Mouse (Mus musculus) forebrain, embryonic 12.5 days (tissue): ENCODE results near the gene Enpep. TPM values are rescaled to one million over a fixed set of nuclear protein-coding genes. Genes with fewer than 3 reads are reported as not detected.

Experiments used
- ATAC-seq: fragments of 200-750 bp; cut with Nextera tagmentation; 2 replicates; pipeline ENCODE4 v1.8.0; 2017; ENCODE audit warnings: moderate TSS enrichment; ENCODE audit not compliant: low FRiP score
- H3K27ac ChIP-seq: fragments of 300-500 bp; sonication (generic); 2 replicates; pipeline ENCODE4 v1.5.1; 2016; ENCODE audit warnings: mild to moderate bottlenecking
- H3K27me3 ChIP-seq: fragments of 300-500 bp; sonication (generic); 2 replicates; pipeline ENCODE4 v1.6.1; 2016; ENCODE audit warnings: mild to moderate bottlenecking
- H3K36me3 ChIP-seq: fragments of 300-500 bp; sonication (generic); replicated peaks from 2 replicates; pipeline ENCODE4 v1.6.1; 2016; ENCODE audit warnings: mild to moderate bottlenecking
- H3K4me1 ChIP-seq: fragments of 300-500 bp; sonication (generic); 2 replicates; pipeline ENCODE4 v1.6.1; 2016
- H3K4me2 ChIP-seq: fragments of 300-500 bp; sonication (generic); 2 replicates; pipeline ENCODE4 v1.6.1; 2016; ENCODE audit warnings: mild to moderate bottlenecking, moderate library complexity
- H3K4me3 ChIP-seq: fragments of 300-500 bp; sonication (generic); replicated peaks from 2 replicates; pipeline ENCODE4 v1.5.1; 2016; ENCODE audit warnings: mild to moderate bottlenecking
- H3K9ac ChIP-seq: fragments of 300-500 bp; sonication (generic); 2 replicates; pipeline ENCODE4 v1.6.1; 2016; ENCODE audit warnings: mild to moderate bottlenecking
- H3K9me3 ChIP-seq: fragments of 300-500 bp; sonication (generic); 2 replicates; pipeline ENCODE4 v1.6.1; 2016
- WGBS: fragments of 180-500 bp; shearing (Covaris S2); methylation state at CpG from one replicate; pipeline ENCODE4 v1.1.7; 2016; 5-methylcytosine and 5-hydroxymethylcytosine counted together
- polyA plus RNA-seq: library from polyadenylated mRNA; unstranded; fragments of >200 nt; fragmentation: Nextera tagmentation; extraction: Ambion mirVana; gene quantifications from 2 replicates; pipeline ENCODE4 v1.2.1, GENCODE M21; 2016

The Enpep gene
- polyA plus RNA-seq, 1 experiment from 2014 or later = 1.5 TPM

DNA sequence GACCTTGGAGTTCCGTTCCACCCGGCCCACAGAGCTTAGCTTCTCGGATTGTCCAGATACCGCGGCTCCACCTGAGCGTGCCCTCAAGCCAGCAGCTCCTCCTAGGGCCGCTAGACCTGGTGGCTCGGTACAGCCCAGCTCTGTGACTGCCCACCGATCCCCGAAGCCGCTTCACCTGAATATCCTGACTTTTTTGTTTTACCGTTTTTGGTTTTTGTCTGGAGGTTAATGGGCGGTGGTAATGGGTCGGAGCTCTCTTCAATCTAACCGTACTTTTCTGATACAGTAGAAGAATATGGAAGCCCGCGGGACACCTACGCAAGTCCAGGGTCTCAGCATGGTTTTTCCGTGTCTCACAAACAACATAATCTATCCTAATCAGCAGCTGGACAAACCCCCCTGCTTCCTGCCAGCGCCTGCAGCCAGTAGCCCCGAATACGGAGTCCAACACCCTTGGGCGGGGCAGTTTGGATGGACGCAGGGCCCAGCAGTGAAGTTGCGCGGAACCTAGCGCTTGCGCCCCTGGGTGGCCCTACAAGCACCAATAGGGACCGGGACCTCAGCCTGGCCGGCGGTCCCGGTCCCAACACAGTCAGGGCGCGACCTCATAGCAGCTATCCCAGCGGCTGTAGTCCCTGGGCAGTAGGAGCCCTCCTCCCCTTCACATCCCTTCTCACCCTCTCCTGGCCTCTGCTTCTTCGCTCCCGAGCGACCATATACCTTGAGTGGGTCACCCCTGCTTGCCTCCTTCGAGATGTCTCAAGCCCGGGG, 107.5 kb downstream of the Enpep start:
- Histone ChIP-seq H3K27me3 (peaks cover 87% of the 10 kb centered on the region), H3K4me2 (no peak overlapping the region), H3K4me1 (peaks cover 9% of the 10 kb centered on the region), H3K9me3 (no peaks in the 10 kb centered on the region), H3K4me3 (no peak overlapping the region), H3K9ac (no peak overlapping the region), H3K36me3 (no peaks in the 10 kb centered on the region), H3K27ac (no peak overlapping the region)
- WGBS = under 1% methylated on average over 40 of the region's 40 CpGs
- no peak for ATAC-seq

DNA sequence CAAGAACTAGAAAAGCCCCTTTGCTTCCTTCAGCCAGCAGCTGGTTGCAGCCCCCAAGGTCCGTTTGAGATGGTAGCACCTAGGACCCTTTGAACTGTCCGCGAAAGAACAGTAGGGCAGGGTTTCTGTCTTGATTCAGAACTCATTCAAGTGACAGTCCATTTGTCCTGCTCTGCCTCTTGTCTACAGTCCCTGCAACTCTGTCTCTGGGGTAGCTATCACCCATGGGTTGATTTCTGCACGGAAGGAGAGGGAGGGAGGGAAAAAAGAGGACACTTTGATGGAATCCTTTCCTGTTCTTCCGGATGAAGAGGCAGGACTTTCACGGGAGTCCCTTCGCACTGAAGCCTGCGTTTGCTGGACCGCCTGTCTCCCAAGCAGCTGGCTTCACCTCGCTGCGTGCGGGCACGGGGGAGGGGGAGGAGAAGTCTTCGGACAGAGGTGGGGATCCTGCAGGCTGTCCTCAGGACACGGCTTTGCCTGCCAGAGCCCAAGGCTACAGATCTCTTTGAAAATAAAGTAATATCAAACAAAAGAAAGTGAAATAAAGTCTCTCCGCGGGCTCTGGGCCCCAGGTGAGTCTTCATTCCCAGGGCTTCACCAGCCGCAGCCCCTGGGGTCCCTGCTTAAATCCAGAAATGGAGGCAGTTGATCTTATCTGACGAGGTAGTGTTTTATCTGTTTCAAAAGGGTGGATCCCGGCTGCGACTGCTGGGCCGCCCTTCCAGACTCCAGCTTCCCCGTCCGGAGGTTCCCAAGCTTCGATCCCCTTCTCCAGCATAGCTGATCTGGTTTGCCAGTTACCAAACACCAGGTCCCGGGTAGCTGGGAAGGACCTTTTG, 108.3 kb downstream of the Enpep start:
- Histone ChIP-seq H3K4me2 (no peak overlapping the region), H3K9me3 (no peaks in the 10 kb centered on the region), H3K4me3 (no peak overlapping the region), H3K27me3 (peaks cover 90% of the 10 kb centered on the region), H3K36me3 (no peaks in the 10 kb centered on the region), H3K4me1 (peaks cover 9% of the 10 kb centered on the region), H3K9ac (no peak overlapping the region), H3K27ac (no peak overlapping the region)
- no peak for ATAC-seq
- under 1% methylated on average over 26 of the region's 26 CpGs for WGBS

DNA sequence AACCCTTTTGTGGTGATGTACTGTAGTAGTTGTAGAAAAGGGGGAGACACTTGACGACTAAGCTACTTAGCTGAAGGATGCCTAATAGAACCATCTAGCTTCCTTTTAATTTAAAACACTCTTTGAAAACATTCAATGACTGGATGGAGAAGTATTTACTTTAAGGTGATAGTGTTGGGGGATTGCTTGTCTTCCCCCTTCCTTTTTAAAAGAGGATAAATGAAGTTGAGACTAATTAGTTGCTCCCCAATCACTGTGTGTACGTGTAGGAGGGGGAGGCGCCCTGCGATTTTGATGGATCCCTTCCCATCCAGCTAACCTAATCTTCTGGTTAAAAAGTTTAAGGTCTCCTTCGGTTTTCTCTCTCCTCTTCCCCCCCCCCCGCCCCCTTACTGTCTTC, 109.1 kb downstream of the Enpep start:
- 0% methylated on average over 6 of the region's 6 CpGs for WGBS

DNA sequence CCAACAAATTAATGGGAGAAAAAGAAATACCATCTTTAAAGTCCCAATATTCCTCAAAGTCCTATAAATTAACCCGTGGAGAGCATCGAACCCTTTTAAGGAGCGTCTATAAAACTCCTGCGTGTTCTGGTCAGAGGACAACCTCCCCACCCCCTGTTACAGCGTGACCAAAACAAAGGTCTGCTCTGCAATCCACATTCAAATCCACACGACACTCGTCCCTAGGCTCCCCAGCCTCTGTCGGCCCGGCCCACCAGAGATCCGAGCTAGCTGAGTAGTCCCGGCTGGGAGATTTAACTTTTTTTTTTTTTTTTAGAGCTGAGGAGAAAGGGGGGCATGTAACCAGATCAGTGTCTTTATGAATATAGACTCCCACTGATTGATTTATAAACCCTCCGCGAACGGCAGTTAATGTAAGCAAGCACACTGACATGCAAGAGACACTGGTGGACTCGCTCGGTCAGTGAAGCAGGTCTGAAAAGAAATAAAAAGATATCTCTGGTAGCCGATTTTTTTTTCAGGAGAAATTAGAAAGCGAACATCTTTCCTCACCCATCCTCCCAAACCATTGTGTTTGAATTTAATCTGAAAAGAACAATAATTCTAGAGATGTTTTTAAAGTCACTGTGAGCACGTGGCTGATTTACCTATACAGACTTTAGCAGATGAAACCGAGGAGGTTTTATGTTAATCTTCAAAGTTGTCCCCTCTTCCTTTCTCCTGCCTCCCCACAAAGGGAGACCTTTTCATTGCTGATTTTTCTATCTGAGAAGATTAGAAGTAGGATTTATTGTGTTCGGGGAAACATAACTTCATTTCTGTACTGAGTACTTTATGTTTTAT, 109.9 kb downstream of the Enpep start:
- WGBS = under 1% methylated on average over 21 of the region's 21 CpGs
- H3K4me1 ChIP-seq = peaks cover 15% of the 10 kb centered on the region
- H3K4me3 ChIP-seq = no peak overlapping the region
- ATAC-seq = no peak
- H3K9ac ChIP-seq = no peak overlapping the region
- no peaks in the 10 kb centered on the region for H3K36me3 ChIP-seq
- peaks cover 91% of the 10 kb centered on the region for H3K27me3 ChIP-seq
- no peak overlapping the region for H3K27ac ChIP-seq
- no peaks in the 10 kb centered on the region for H3K9me3 ChIP-seq
- H3K4me2 ChIP-seq = no peak overlapping the region

More for the DNA sequence above, 109.1 kb downstream of the Enpep start:
- Histone ChIP-seq H3K4me2 (no peak overlapping the region), H3K27me3 (peaks cover 91% of the 10 kb centered on the region), H3K4me1 (peaks cover 14% of the 10 kb centered on the region), H3K4me3 (no peak overlapping the region), H3K9me3 (no peaks in the 10 kb centered on the region), H3K9ac (no peak overlapping the region), H3K27ac (no peak overlapping the region), H3K36me3 (no peaks in the 10 kb centered on the region)
- no peak for ATAC-seq

DNA sequence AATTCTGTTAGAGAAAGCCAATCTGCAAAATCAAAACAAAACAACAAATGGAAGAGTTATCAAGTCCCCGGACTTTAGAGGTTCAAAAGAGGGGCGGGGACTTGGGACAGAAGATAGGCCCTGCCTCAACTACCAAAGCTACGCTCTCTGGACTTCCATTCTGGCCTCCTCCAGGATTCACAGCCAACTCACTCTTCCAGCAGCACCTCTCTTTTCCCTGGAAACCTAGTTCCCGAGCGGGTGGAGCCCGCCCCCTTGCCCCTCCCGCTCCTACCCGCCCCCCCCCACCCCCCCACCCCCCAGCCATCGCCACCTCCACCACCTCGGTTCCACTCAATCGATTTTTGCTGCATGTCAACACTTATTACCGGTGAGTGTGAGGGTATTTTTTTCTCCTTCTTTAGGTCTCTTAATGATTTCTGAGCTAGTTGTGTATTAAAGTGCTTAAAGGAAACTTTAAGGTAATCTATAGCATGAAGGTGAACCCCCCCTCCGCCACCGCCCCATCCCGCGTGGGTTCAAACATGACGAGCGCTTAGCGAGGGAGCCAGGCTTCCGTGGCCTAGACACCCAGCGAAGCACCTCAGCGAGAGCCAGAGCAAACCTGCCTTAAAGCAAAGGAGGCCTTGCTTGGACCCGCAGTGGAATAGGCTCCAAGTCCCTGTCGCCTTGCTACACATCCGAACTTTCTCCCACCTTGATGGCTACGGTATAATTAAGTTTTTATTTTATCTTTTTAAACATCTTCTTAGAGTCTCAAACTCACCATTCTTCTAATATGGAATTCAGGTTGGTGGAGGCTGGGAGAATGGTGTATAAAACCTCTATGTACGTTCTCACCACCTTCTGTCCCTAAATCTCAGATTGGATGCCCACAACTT, 110.9 kb downstream of the Enpep start:
- 1% methylated on average over 26 of the region's 27 CpGs for WGBS
- Histone ChIP-seq H3K4me3 (no peak overlapping the region), H3K9ac (no peak overlapping the region), H3K4me2 (no peak overlapping the region), H3K27ac (no peak overlapping the region), H3K9me3 (no peaks in the 10 kb centered on the region), H3K4me1 (peaks cover 15% of the 10 kb centered on the region), H3K27me3 (peaks cover 91% of the 10 kb centered on the region), H3K36me3 (no peaks in the 10 kb centered on the region)
- ATAC-seq = no peak

DNA sequence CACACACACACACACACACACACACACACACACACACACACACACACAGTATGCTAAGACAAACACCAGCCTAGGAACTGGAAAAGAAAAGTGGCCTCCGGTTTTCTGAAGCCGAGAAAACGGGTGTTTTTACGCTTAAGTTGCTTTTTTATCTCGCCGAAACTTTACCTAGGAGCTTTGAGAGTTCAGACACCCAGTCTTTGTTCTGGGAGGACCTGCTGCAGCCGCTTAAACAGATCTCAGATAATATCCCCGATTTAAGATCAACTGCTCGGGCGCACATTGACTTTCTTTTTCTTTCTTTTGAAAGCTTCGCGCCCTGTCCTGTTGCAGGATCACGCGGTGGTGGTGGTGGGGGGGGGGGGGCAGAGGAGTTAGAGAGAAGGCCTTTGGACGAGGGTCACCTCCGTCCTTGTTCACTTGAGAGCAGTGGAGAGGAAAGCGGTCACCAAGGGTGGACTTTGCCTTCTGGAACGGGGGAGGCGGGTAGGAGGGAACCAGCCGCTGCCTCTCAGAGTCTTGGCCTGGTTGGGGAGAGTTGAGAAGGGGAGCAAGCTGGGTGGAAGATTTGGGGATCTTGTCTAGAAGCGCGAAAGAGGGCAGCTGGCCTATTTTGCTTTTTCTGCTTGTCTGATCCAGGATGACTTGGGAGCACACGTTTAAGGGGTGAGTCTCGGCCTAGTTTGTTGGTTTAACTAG, 111.7 kb downstream of the Enpep start:
- 2% methylated on average over 24 of the region's 24 CpGs for WGBS

DNA sequence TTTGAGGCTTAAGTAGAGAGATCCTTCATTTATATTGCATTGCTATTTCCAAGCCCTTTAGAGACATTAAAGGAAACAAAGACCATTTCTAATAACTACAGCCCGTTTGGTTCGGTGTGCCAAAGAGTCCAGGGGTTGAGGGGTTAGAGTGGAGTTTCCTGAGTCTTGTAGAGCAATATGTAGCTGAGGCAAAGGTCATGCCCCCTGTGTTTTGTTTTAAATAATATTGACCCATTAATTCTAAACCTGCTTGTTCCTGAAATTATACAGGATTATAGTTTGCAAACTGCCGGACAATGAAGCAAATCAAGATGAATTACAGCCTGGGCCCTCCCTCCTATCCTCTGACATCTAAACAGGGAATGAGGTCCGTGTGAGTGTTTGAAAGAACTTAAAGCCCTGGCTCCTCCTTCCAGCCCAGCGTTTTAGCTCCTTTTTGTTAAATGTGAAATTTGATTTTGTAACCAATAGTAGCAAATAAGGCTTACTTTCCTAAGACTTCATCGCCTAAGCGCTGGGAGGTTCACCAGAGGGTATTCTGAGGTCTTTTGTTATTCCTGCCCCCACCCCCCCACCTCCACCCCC, 112.3 kb downstream of the Enpep start:
- no peak for ATAC-seq
- H3K9ac ChIP-seq = no peak overlapping the region
- WGBS = under 1% methylated on average over 7 of the region's 7 CpGs
- H3K4me2 ChIP-seq = no peak overlapping the region
- peaks cover 87% of the 10 kb centered on the region for H3K27me3 ChIP-seq
- no peak overlapping the region for H3K27ac ChIP-seq
- no peak overlapping the region for H3K4me3 ChIP-seq
- no peaks in the 10 kb centered on the region for H3K9me3 ChIP-seq
- H3K36me3 ChIP-seq = no peaks in the 10 kb centered on the region
- peaks cover 20% of the 10 kb centered on the region for H3K4me1 ChIP-seq

More for the DNA sequence above, 111.7 kb downstream of the Enpep start:
- H3K9me3 ChIP-seq = no peaks in the 10 kb centered on the region
- peaks cover 18% of the 10 kb centered on the region for H3K4me1 ChIP-seq
- no peak for ATAC-seq
- no peak overlapping the region for H3K9ac ChIP-seq
- H3K4me3 ChIP-seq = no peak overlapping the region
- H3K27ac ChIP-seq = no peak overlapping the region
- peaks cover 87% of the 10 kb centered on the region for H3K27me3 ChIP-seq
- no peak overlapping the region for H3K4me2 ChIP-seq
- H3K36me3 ChIP-seq = no peaks in the 10 kb centered on the region

Other genes with a start within 250 kb of the Enpep start
- gene Pitx2, start 132.8 kb downstream of the Enpep start, polyA plus RNA-seq = 15.9 and 28.3 TPM in 2 replicates
- 34.6 and 37.4 TPM in 2 replicates for gene Elovl6, start 199.6 kb upstream of the Enpep start, polyA plus RNA-seq